Mouse (Mus musculus) liver, embryonic 15.5 days (tissue): ENCODE results near the gene Sppl2c. TPM values are rescaled to one million over a fixed set of nuclear protein-coding genes. Genes with fewer than 3 reads are reported as not detected.
"Not testable (repeated sequence)": the region's sequence is repeated elsewhere in the genome, so short reads cannot be mapped to it uniquely, and the experiment has no call there.

Source experiments
- ATAC-seq: fragments of 200-750 bp; cut with Nextera tagmentation; 2 replicates; pipeline ENCODE4 v1.8.0; 2017; ENCODE audit warnings: moderate number of reproducible peaks, mild to moderate bottlenecking, moderate library complexity; ENCODE audit not compliant: insufficient read depth
- H3K27ac ChIP-seq: fragments of 300-500 bp; sonication (generic); replicated peaks from 2 replicates; pipeline ENCODE4 v1.5.1; 2015; ENCODE audit warnings: mild to moderate bottlenecking, inconsistent platforms
- H3K27me3 ChIP-seq: fragments of 300-500 bp; sonication (generic); 2 replicates; pipeline ENCODE4 v1.6.1; 2015; ENCODE audit warnings: mild to moderate bottlenecking, inconsistent platforms
- H3K36me3 ChIP-seq: fragments of 300-500 bp; sonication (generic); replicated peaks from 2 replicates; pipeline ENCODE4 v1.6.1; 2015; ENCODE audit warnings: moderate library complexity, mild to moderate bottlenecking, inconsistent platforms
- H3K4me1 ChIP-seq: fragments of 300-500 bp; sonication (generic); replicated peaks from 2 replicates; pipeline ENCODE4 v1.6.1; 2015; ENCODE audit warnings: inconsistent platforms
- H3K4me2 ChIP-seq: fragments of 300-500 bp; sonication (generic); 2 replicates; pipeline ENCODE4 v1.6.1; 2015; ENCODE audit warnings: moderate library complexity, mild to moderate bottlenecking, inconsistent platforms
- H3K4me3 ChIP-seq: fragments of 300-500 bp; sonication (generic); replicated peaks from 2 replicates; pipeline ENCODE4 v1.5.1; 2015; ENCODE audit warnings: mild to moderate bottlenecking, inconsistent platforms
- H3K9ac ChIP-seq: fragments of 300-500 bp; sonication (generic); 2 replicates; pipeline ENCODE4 v1.6.1; 2015; ENCODE audit warnings: moderate library complexity, mild to moderate bottlenecking, inconsistent platforms
- H3K9me3 ChIP-seq: fragments of 300-500 bp; sonication (generic); replicated peaks from 2 replicates; pipeline ENCODE4 v1.6.1; 2016; ENCODE audit warnings: inconsistent platforms
- WGBS: fragments of 180-500 bp; shearing (Covaris S2); methylation state at CpG from one replicate; pipeline ENCODE4 v1.1.7; 2015; ENCODE audit warnings: mixed read lengths; ENCODE audit not compliant: insufficient replicate concordance; 5-methylcytosine and 5-hydroxymethylcytosine counted together
- polyA plus RNA-seq: library from polyadenylated mRNA; unstranded; fragments of >200 nt; fragmentation: Nextera tagmentation; extraction: Ambion mirVana; gene quantifications from 2 replicates; pipeline ENCODE4 v1.2.1, GENCODE M21; 2015

The Sppl2c gene
- polyA plus RNA-seq, 1 experiment from 2014 or later = not detected

- Histone ChIP-seq H3K27ac (no peak overlapping the region), H3K4me1 (no peaks in the 10 kb centered on the region), H3K27me3 (peaks cover 11% of the 10 kb centered on the region), H3K4me3 (no peak overlapping the region), H3K9me3 (no peaks in the 10 kb centered on the region), H3K9ac (no peak overlapping the region), H3K36me3 (no peaks in the 10 kb centered on the region), H3K4me2 (no peak overlapping the region)
- 4% methylated on average over 10 of the region's 10 CpGs for WGBS
- no peak for ATAC-seq
Measured at GRCm38 (mm10) chr11:104197861-104198260, 11.7 kb downstream of the Sppl2c start.

- peaks cover 2% of the 10 kb centered on the region; the same call in 1 of the 2 replicates for H3K27me3 ChIP-seq
- H3K27ac ChIP-seq = no peak overlapping the region
- H3K9me3 ChIP-seq = no peaks in the 10 kb centered on the region
- 32% methylated on average over 3 of the region's 3 CpGs for WGBS
- no peak overlapping the region for H3K4me3 ChIP-seq
- no peak overlapping the region for H3K4me2 ChIP-seq
- ATAC-seq = no peak
- H3K4me1 ChIP-seq = no peaks in the 10 kb centered on the region
- no peaks in the 10 kb centered on the region for H3K36me3 ChIP-seq
- H3K9ac ChIP-seq = no peak overlapping the region
Measured at GRCm38 (mm10) chr11:104203271-104203670, 17.1 kb downstream of the Sppl2c start.

GRCm38 (mm10) chr11:104206573-104206972 is 20.4 kb downstream of the Sppl2c start:
- WGBS = 52% methylated on average over 4 of the region's 4 CpGs
- no peak overlapping the region for H3K27ac ChIP-seq
- no peak overlapping the region for H3K4me2 ChIP-seq
- H3K4me1 ChIP-seq = no peaks in the 10 kb centered on the region
- H3K9ac ChIP-seq = no peak overlapping the region
- no peaks in the 10 kb centered on the region for H3K27me3 ChIP-seq
- no peak for ATAC-seq
- no peaks in the 10 kb centered on the region for H3K36me3 ChIP-seq
- no peak overlapping the region for H3K4me3 ChIP-seq
- no peaks in the 10 kb centered on the region for H3K9me3 ChIP-seq

- H3K4me1 ChIP-seq = no peaks in the 10 kb centered on the region
- no peak overlapping the region for H3K4me2 ChIP-seq
- no peak overlapping the region for H3K27ac ChIP-seq
- no peak for ATAC-seq
- H3K27me3 ChIP-seq = no peaks in the 10 kb centered on the region
- no peak overlapping the region for H3K9ac ChIP-seq
- 44% methylated on average over 3 of the region's 3 CpGs for WGBS
- H3K4me3 ChIP-seq = no peak overlapping the region
- no peaks in the 10 kb centered on the region for H3K36me3 ChIP-seq
- H3K9me3 ChIP-seq = no peaks in the 10 kb centered on the region
Measured at GRCm38 (mm10) chr11:104209041-104209440, 22.9 kb downstream of the Sppl2c start.

GRCm38 (mm10) chr11:104211251-104211650 is 25.1 kb downstream of the Sppl2c start:
- Histone ChIP-seq H3K4me3 (no peak overlapping the region), H3K9me3 (no peaks in the 10 kb centered on the region), H3K36me3 (no peaks in the 10 kb centered on the region), H3K4me2 (no peak overlapping the region), H3K27ac (no peak overlapping the region), H3K9ac (no peak overlapping the region), H3K27me3 (no peaks in the 10 kb centered on the region), H3K4me1 (no peaks in the 10 kb centered on the region)
- WGBS = 62% methylated on average over 6 of the region's 6 CpGs
- no peak for ATAC-seq

GRCm38 (mm10) chr11:104214128-104214527 is 28.0 kb downstream of the Sppl2c start:
- not testable (repeated sequence) for H3K4me1 ChIP-seq, H3K9me3 ChIP-seq, H3K36me3 ChIP-seq, H3K4me2 ChIP-seq, H3K4me3 ChIP-seq, H3K9ac ChIP-seq, H3K27ac ChIP-seq, ATAC-seq, H3K27me3 ChIP-seq
- 85% methylated on average over 5 of the region's 5 CpGs for WGBS

- H3K4me3 ChIP-seq = no peak overlapping the region
- H3K36me3 ChIP-seq = no peaks in the 10 kb centered on the region
- H3K9ac ChIP-seq = no peak overlapping the region
- no peaks in the 10 kb centered on the region for H3K4me1 ChIP-seq
- no peak for ATAC-seq
- no peak overlapping the region for H3K4me2 ChIP-seq
- H3K27me3 ChIP-seq = no peaks in the 10 kb centered on the region
- no peak overlapping the region for H3K27ac ChIP-seq
- WGBS = 56% methylated on average over 3 of the region's 3 CpGs
- H3K9me3 ChIP-seq = no peaks in the 10 kb centered on the region
Measured at GRCm38 (mm10) chr11:104218075-104218474, 31.9 kb downstream of the Sppl2c start.

GRCm38 (mm10) chr11:104220291-104220690 is 34.2 kb downstream of the Sppl2c start:
- Histone ChIP-seq H3K4me3 (no peak overlapping the region), H3K9me3 (no peaks in the 10 kb centered on the region), H3K27me3 (no peaks in the 10 kb centered on the region), H3K9ac (no peak overlapping the region), H3K27ac (no peak overlapping the region), H3K36me3 (no peaks in the 10 kb centered on the region), H3K4me1 (no peaks in the 10 kb centered on the region), H3K4me2 (no peak overlapping the region)
- ATAC-seq = no peak
- 63% methylated on average over 4 of the region's 4 CpGs for WGBS

GRCm38 (mm10) chr11:104221751-104222150 is 35.6 kb downstream of the Sppl2c start:
- H3K27ac ChIP-seq = no peak overlapping the region
- no peaks in the 10 kb centered on the region for H3K27me3 ChIP-seq
- H3K4me1 ChIP-seq = no peaks in the 10 kb centered on the region
- no peak overlapping the region for H3K4me3 ChIP-seq
- no peak overlapping the region for H3K9ac ChIP-seq
- 63% methylated on average over 5 of the region's 5 CpGs for WGBS
- no peak overlapping the region for H3K4me2 ChIP-seq
- no peak for ATAC-seq
- no peaks in the 10 kb centered on the region for H3K9me3 ChIP-seq
- H3K36me3 ChIP-seq = no peaks in the 10 kb centered on the region

GRCm38 (mm10) chr11:104223301-104223700 is 37.2 kb downstream of the Sppl2c start:
- Histone ChIP-seq H3K36me3 (no peaks in the 10 kb centered on the region), H3K9ac (no peak overlapping the region), H3K4me3 (no peak overlapping the region), H3K4me1 (no peaks in the 10 kb centered on the region), H3K9me3 (no peaks in the 10 kb centered on the region), H3K4me2 (no peak overlapping the region), H3K27ac (no peak overlapping the region), H3K27me3 (no peaks in the 10 kb centered on the region)
- 55% methylated on average over 9 of the region's 9 CpGs for WGBS
- ATAC-seq = no peak

GRCm38 (mm10) chr11:104229391-104229790 is 43.3 kb downstream of the Sppl2c start:
- WGBS = 47% methylated on average over 4 of the region's 4 CpGs
- no peak overlapping the region for H3K4me2 ChIP-seq
- H3K27ac ChIP-seq = no peak overlapping the region
- no peak overlapping the region for H3K9ac ChIP-seq
- no peak overlapping the region for H3K4me3 ChIP-seq
- peaks cover 19% of the 10 kb centered on the region; the same call in 1 of the 2 replicates for H3K4me1 ChIP-seq
- H3K36me3 ChIP-seq = no peaks in the 10 kb centered on the region
- peaks cover 57% of the 10 kb centered on the region for H3K27me3 ChIP-seq
- no peak for ATAC-seq
- H3K9me3 ChIP-seq = no peaks in the 10 kb centered on the region

- ATAC-seq = no peak
- 10% methylated on average over 9 of the region's 9 CpGs for WGBS
- no peak overlapping the region for H3K9ac ChIP-seq
- H3K4me2 ChIP-seq = peak overlapping the region; percentile 78
- no peak overlapping the region for H3K27ac ChIP-seq
- H3K4me3 ChIP-seq = peak overlapping the region; percentile 56
- no peaks in the 10 kb centered on the region for H3K9me3 ChIP-seq
- peaks cover 65% of the 10 kb centered on the region for H3K27me3 ChIP-seq
- H3K36me3 ChIP-seq = no peaks in the 10 kb centered on the region
- peaks cover 19% of the 10 kb centered on the region; the same call in 1 of the 2 replicates for H3K4me1 ChIP-seq
Measured at GRCm38 (mm10) chr11:104230066-104230778, 44.1 kb downstream of the Sppl2c start.
